Mouse (Mus musculus) MEL (cell line): ENCODE measurements around the gene Cul1. TPM values are rescaled to one million over a fixed set of nuclear protein-coding genes. Genes with fewer than 3 reads are reported as not detected.

Experiments
- DNase-seq: peaks from one replicate; pipeline ENCODE4 v3.0.0; 2011; ENCODE audit warnings: low read depth, low spot score
- H3K27ac ChIP-seq: 2 replicates; pipeline ENCODE4 v1.5.1; 2012; ENCODE audit warnings: low read depth, mild to moderate bottlenecking, control low read depth, low read length, moderate library complexity; ENCODE audit not compliant: control insufficient read depth
- H3K27me3 ChIP-seq, 2 experiments: fragments of 150-350 bp in 1 of 2; sonication (generic) in 1 of 2; 2 replicates each; pipeline ENCODE4 v1.6.1; 2012; ENCODE audit warnings: low read length in 2 of 2, mild to moderate bottlenecking in 2 of 2, improper control_type of control experiment in 1 of 2, moderate library complexity in 1 of 2; ENCODE audit not compliant: insufficient read depth in 2 of 2, control insufficient read depth in 1 of 2
- H3K36me3 ChIP-seq, 2 experiments: 2 replicates each; pipeline ENCODE4 v1.6.1; 2012 to 2014; ENCODE audit warnings: low read length in 2 of 2, improper control_type of control experiment in 1 of 2, inconsistent platforms in 1 of 2, mild to moderate bottlenecking in 1 of 2; ENCODE audit not compliant: insufficient read depth in 2 of 2, control insufficient read depth in 1 of 2
- H3K4me1 ChIP-seq, 2 experiments: fragments of 150-350 bp in 1 of 2; sonication (generic) in 1 of 2; 2 replicates each; pipeline ENCODE4 v1.6.1; 2012; ENCODE audit warnings: low read length in 2 of 2, improper control_type of control experiment in 1 of 2, mild to moderate bottlenecking in 1 of 2; ENCODE audit not compliant: insufficient read depth in 2 of 2, control insufficient read depth in 1 of 2
- H3K4me3 ChIP-seq, 2 experiments: fragments of 150-350 bp in 1 of 2; sonication (generic) in 1 of 2; 2 replicates each; pipeline ENCODE4 v1.5.1; 2012; ENCODE audit warnings: low read depth in 2 of 2, low read length in 2 of 2, mild to moderate bottlenecking in 2 of 2, moderate library complexity in 2 of 2, control low read depth in 1 of 2, improper control_type of control experiment in 1 of 2; ENCODE audit not compliant: control insufficient read depth in 1 of 2, insufficient read depth in 1 of 2
- H3K79me2 ChIP-seq: 2 replicates; pipeline ENCODE4 v1.6.1; 2012; ENCODE audit warnings: mild to moderate bottlenecking, low read length, moderate library complexity; ENCODE audit not compliant: control insufficient read depth, poor library complexity, insufficient read depth
- H3K9ac ChIP-seq: 2 replicates; pipeline ENCODE4 v1.6.1; 2012; ENCODE audit warnings: low read depth, mild to moderate bottlenecking, control low read depth, low read length, moderate library complexity; ENCODE audit not compliant: control insufficient read depth, poor library complexity, severe bottlenecking
- H3K9me3 ChIP-seq: fragments of 150-350 bp; sonication (generic); replicated peaks from 2 replicates; pipeline ENCODE4 v1.6.1; 2012; ENCODE audit warnings: mild to moderate bottlenecking, low read length, improper control_type of control experiment, moderate library complexity; ENCODE audit not compliant: insufficient read depth
- CHD2 ChIP-seq: IDR thresholded peaks from 2 replicates; pipeline ENCODE4 v1.6.1; 2011; ENCODE audit warnings: low read length, improper control_type of control experiment
- CTCF ChIP-seq, 3 experiments: IDR thresholded peaks in 2 of 3; conservative IDR thresholded peaks in 1 of 3; 2 replicates each; pipeline ENCODE4 v1.5.1; 2011 to 2012; ENCODE audit warnings: low read length in 3 of 3, low read depth in 2 of 3, mild to moderate bottlenecking in 2 of 3, improper control_type of control experiment in 1 of 3, inconsistent platforms in 1 of 3, mixed read lengths in 1 of 3, moderate library complexity in 1 of 3; ENCODE audit not compliant: control insufficient read depth in 1 of 3, insufficient read depth in 1 of 3, poor library complexity in 1 of 3, severe bottlenecking in 1 of 3
- ELF1 ChIP-seq: IDR thresholded peaks from 2 replicates; pipeline ENCODE4 v1.6.1; 2014; ENCODE audit warnings: low read depth, mild to moderate bottlenecking, inconsistent platforms, low read length, improper control_type of control experiment, moderate library complexity
- ETS1 ChIP-seq: IDR thresholded peaks from 2 replicates; pipeline ENCODE4 v1.6.1; 2012; ENCODE audit warnings: low read depth, mild to moderate bottlenecking, inconsistent platforms, low read length, improper control_type of control experiment, moderate library complexity
- GABPA ChIP-seq: IDR thresholded peaks from 2 replicates; pipeline ENCODE4 v1.6.1; 2012; ENCODE audit warnings: low read depth, mild to moderate bottlenecking, inconsistent platforms, low read length, improper control_type of control experiment, moderate library complexity
- KAT2A ChIP-seq: conservative IDR thresholded peaks from 2 replicates; pipeline ENCODE4 v1.6.1; 2012; ENCODE audit warnings: low read depth, low read length, improper control_type of control experiment, inconsistent platforms
- MXI1 ChIP-seq: IDR thresholded peaks from 2 replicates; pipeline ENCODE4 v1.6.1; 2011; ENCODE audit warnings: mild to moderate bottlenecking, low read depth, low read length, improper control_type of control experiment
- MYB ChIP-seq: IDR thresholded peaks from 2 replicates; pipeline ENCODE4 v1.6.1; 2011; ENCODE audit warnings: mild to moderate bottlenecking, low read depth, low read length, improper control_type of control experiment
- NRF1 ChIP-seq: IDR thresholded peaks from 2 replicates; pipeline ENCODE4 v1.6.1; 2014; ENCODE audit warnings: low read depth, mild to moderate bottlenecking, inconsistent platforms, low read length, improper control_type of control experiment, moderate library complexity; ENCODE audit not compliant: poor library complexity, insufficient read depth, severe bottlenecking
- POLR2AphosphoS2 ChIP-seq: IDR thresholded peaks from 2 replicates; pipeline ENCODE4 v1.6.1; 2011; ENCODE audit warnings: low read length, improper control_type of control experiment
- POLR2AphosphoS5 ChIP-seq: IDR thresholded peaks from 2 replicates; pipeline ENCODE4 v1.6.1; 2012; ENCODE audit warnings: low read depth, borderline replicate concordance, mild to moderate bottlenecking, inconsistent platforms, low read length, moderate library complexity, mixed read lengths
- RCOR1 ChIP-seq: IDR thresholded peaks from 2 replicates; pipeline ENCODE4 v1.6.1; 2012; ENCODE audit warnings: low read depth, mild to moderate bottlenecking, inconsistent platforms, low read length, improper control_type of control experiment
- TBP ChIP-seq: IDR thresholded peaks from 2 replicates; pipeline ENCODE4 v1.8.0; 2011; ENCODE audit warnings: low read depth, low read length, improper control_type of control experiment
- UBTF ChIP-seq: IDR thresholded peaks from 2 replicates; pipeline ENCODE4 v1.6.1; 2012; ENCODE audit warnings: low read depth, mild to moderate bottlenecking, inconsistent platforms, low read length, improper control_type of control experiment, moderate library complexity, borderline replicate concordance; ENCODE audit not compliant: insufficient read depth
- ZC3H11A ChIP-seq: IDR thresholded peaks from 2 replicates; pipeline ENCODE4 v1.6.1; 2012; ENCODE audit warnings: low read depth, mild to moderate bottlenecking, inconsistent platforms, low read length, improper control_type of control experiment
- ZNF384 ChIP-seq: IDR thresholded peaks from 2 replicates; pipeline ENCODE4 v1.6.1; 2012; ENCODE audit warnings: low read depth, mild to moderate bottlenecking, inconsistent platforms, low read length, improper control_type of control experiment
- polyA plus RNA-seq, 2 experiments: library from polyadenylated mRNA; stranded (reverse) in 1 of 2; unstranded in 1 of 2; fragments of >175 nt in 1 of 2; fragments of >200 nt in 1 of 2; gene quantifications; 2 replicates each; pipeline versions ENCODE4 v1.2.1 to v1.2.4; 2012; ENCODE audit warnings: low replicate concordance in 2 of 2, low read depth in 1 of 2; ENCODE audit not compliant: insufficient read length in 2 of 2, insufficient read depth in 1 of 2, missing spikeins in 1 of 2
- total RNA-seq: library from RNA; depleted of rRNA; stranded (reverse); fragments of 300-350 nt; gene quantifications from 2 replicates; pipeline ENCODE4 v1.2.3, GENCODE M21; 2012

Cul1 gene
- total and polyA plus RNA-seq, 3 experiments, result 40.4 to 58.4 TPM; not detected in 1

GRCm38 (mm10) chr6:47520030-47520429, 66.8 kb downstream of the Cul1 start:
- no peak overlapping the region for H3K4me3 ChIP-seq
- H3K9me3 ChIP-seq, result no peaks in the 10 kb centered on the region
- H3K79me2 ChIP-seq, result no peaks in the 10 kb centered on the region
- no peak overlapping the region for H3K27ac ChIP-seq
- no peaks in the 10 kb centered on the region for H3K27me3 ChIP-seq
- H3K36me3 ChIP-seq, result peaks cover 0 to 1% of the 10 kb centered on the region in 2 experiments; a peak in 1 of 4 replicates
- no peak for DNase-seq
- no peaks in the 10 kb centered on the region for H3K4me1 ChIP-seq
- H3K9ac ChIP-seq, result no peak overlapping the region
- TF ChIP-seq MYB, result no peak
- no peak for TF ChIP-seq ZC3H11A
- TF ChIP-seq, all 39 proteins: peak for 0

- no peak for DNase-seq
- TF ChIP-seq POLR2AphosphoS2 (no peak), ZC3H11A (no peak), RCOR1 (no peak), ZNF384 (no peak), KAT2A (no peak), TBP (no peak), GABPA (no peak), POLR2AphosphoS5 (no peak), CHD2 (no peak), UBTF (no peak), CTCF (IDR thresholded peaks at IDR 0.05 in 2 of 3, conservative IDR thresholded peaks at IDR 0.05 in 1 of 3; ENCODE audit: control insufficient read depth in 1 of 3, insufficient read depth in 1 of 3, low read depth in 2 of 3, low read length in 3 of 3, poor library complexity in 1 of 3, severe bottlenecking in 1 of 3) (no peak), NRF1 (no peak), MXI1 (no peak), ETS1 (no peak), ELF1 (no peak)
- H3K9ac ChIP-seq, result no peak overlapping the region
- H3K4me3 ChIP-seq, result no peak overlapping the region
- H3K27me3 ChIP-seq, result no peaks in the 10 kb centered on the region
- no peaks in the 10 kb centered on the region for H3K4me1 ChIP-seq
- H3K36me3 ChIP-seq, result peaks cover 1 to 2% of the 10 kb centered on the region in 2 experiments; a peak in 2 of 4 replicates
- no peaks in the 10 kb centered on the region for H3K79me2 ChIP-seq
- no peak overlapping the region for H3K27ac ChIP-seq
- no peaks in the 10 kb centered on the region for H3K9me3 ChIP-seq
Observed at GRCm38 (mm10) chr6:47522431-47522830, 69.2 kb downstream of the Cul1 start.
